Mouse (Mus musculus) testis, adult 2 months (tissue): Measurements from ENCODE around the gene Tmprss13.

Source experiments
- CTCF ChIP-seq: fragments of 200-500 bp; IDR thresholded peaks from 2 replicates; pipeline ENCODE4 v1.5.1; 2012; ENCODE audit warnings: low read depth, mild to moderate bottlenecking, inconsistent platforms, low read length, moderate library complexity; ENCODE audit not compliant: control insufficient read depth, insufficient read depth, insufficient replicate concordance
- POLR2A ChIP-seq: fragments of 200-500 bp; IDR thresholded peaks from 2 replicates; pipeline ENCODE4 v1.6.1; 2012; ENCODE audit warnings: low read depth, mild to moderate bottlenecking, inconsistent platforms, low read length, moderate library complexity; ENCODE audit not compliant: control insufficient read depth

GRCm38 (mm10) chr9:45382336-45382735 is 63.4 kb downstream of the Tmprss13 start:
- TF ChIP-seq CTCF (no peak), POLR2A (no peak)
